Mouse (Mus musculus) ovary, adult 18-20 months (tissue): ENCODE measurements at regions not wholly inside any gene's neighbourhood (a gene's known extent, or its start where the extent isn't known, plus 50 kb on each side); places are given as distances from the start of the nearest gene placed in this dataset.

Experiments
- DNase-seq: peaks from one replicate; pipeline ENCODE4 v3.0.0; 2022; ENCODE audit warnings: low spot score, mixed read lengths

GRCm38 (mm10) chr3:42129821-42130560 is 387.6 kb downstream of the D3Ertd751e start:
- no peak for DNase-seq

- no peak for DNase-seq
These were observed 389.9 kb downstream of the D3Ertd751e start for GRCm38 (mm10) chr3:42132322-42132721.

DNA sequence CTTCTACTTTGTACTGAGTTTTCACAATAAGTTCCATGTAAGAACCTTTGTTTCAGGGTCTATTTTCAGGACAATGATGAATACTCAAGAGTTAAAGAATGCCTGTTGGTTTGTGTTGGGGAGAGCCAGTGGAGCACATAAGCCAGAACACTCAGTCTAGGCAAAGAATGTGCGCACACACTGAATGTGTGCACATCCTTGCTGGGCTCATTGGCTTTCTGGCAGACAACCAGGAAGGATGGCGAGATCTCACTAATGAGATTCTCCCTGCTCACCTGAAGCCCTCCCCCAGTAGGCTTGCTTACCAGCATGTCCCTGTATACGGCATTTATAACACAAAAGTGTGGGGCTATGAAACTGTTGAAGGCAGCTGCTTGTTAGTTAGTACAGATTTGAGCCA is 411.0 kb downstream of the D3Ertd751e start:
- DNase-seq = no peak

GRCm38 (mm10) chr3:42154909-42155308 is 412.5 kb downstream of the D3Ertd751e start:
- no peak for DNase-seq

DNA sequence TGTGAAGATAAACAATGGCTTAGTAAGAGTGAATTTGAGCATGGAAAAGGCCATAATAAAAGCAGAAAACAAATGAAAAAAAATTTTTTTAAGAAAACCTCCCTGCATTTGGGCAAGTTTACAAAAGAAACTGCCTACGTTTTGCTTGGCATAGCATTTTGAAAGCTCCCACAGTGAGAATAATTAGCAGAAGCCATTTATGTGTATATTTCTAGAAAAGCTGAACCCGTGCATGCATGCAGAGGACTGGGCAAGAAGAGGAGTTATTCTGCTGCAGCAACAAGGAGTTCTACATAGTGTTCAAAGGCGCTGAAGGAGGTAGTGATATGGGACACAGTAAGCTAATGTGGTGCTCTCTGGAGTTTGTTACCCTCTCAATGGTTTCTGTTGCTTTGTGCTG is 421.3 kb downstream of the D3Ertd751e start:
- DNase-seq = no peak

GRCm38 (mm10) chr3:42199206-42199605 is 456.8 kb downstream of the D3Ertd751e start:
- DNase-seq = no peak

GRCm38 (mm10) chr3:42201373-42201772 is 459.0 kb downstream of the D3Ertd751e start:
- no peak for DNase-seq

GRCm38 (mm10) chr3:42205640-42206039 is 463.2 kb downstream of the D3Ertd751e start:
- DNase-seq = no peak

GRCm38 (mm10) chr3:42211420-42211819 is 469.0 kb downstream of the D3Ertd751e start:
- no peak for DNase-seq

- no peak for DNase-seq
These were observed 470.0 kb downstream of the D3Ertd751e start for GRCm38 (mm10) chr3:42212456-42212855.

GRCm38 (mm10) chr3:42213163-42213562 is 470.8 kb downstream of the D3Ertd751e start:
- no peak for DNase-seq

DNA sequence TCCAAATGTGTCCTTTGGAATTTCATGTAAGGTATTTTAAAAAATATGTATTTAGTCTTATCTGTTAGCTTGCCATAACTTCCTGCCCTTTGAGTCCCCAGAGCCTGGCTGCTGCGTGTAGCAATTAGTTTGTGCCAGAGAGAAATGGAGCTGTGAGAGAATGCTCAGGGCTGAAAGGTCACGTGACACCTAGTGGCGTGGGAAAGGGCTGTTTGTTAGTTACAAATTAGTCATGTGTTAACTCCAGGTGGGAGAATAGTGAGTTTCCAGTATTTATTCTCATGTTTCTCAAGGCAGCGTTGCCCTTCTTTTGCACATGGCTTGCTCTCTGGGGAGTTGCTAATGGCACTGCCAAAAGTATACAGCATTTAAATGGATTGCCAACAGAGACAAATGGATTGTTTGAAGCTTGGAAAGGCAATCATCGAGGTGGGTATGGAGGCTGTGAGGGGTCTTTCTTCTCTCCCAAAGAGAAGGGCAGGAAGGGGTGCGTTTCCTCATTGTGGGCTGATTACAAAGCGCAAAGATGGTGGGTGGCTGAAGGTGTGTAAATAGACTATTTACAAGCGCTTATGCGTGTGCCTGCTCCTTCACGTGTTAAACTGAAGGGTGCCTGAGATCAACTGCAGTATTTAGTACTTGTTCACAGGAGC is 472.3 kb downstream of the D3Ertd751e start:
- no peak for DNase-seq

DNA sequence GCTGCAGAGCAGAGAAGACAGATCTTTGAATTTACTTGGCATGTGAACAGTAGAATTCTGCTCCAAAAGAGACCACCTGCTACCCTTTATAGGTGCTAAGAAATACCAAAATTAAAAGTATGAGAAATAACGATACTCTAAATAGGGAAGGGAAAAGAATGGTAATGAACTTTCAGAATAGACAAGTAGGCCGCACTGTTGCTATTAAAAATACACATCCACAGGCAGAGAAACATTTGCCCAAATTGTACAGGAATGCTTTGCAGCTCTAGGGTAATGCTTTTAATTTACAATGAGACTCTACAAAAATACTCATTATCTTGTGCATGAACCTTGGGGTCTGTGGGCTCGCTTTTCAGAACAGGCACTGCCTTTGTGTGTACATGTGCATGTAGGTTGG is 476.3 kb downstream of the D3Ertd751e start:
- DNase-seq = no peak

DNA sequence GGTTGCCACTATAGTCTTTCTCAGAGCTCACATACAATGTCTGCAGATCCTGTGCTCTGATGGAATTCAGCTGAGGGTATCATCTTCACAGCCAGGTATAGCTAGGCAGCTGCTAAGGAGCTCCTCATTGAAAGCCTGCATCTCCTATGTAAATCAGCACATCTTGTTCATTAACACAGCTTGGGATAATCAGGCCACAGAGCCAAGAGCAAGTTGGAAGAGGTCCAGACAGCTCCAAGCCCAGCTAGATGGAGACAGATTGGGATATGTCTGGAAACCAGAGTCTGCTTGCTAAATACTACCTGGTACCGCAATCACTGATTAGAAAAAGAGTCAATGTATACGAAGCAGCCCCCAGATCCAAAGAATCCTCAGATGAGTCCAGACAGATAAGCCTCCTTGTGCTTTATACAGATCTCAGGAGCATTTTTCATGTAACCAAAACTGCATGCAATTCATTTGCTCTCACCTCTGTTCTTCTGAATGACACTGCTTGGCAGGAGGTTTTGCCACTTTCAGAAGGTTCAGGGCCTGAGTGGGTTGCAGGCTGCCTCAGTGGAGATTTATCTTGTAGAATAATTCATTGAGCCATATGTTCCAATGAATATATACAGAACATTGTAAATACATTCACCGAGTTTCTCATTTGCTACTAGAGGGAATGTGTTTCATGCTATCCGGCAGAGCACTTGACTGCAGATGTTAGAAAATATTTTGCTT is 485.4 kb downstream of the D3Ertd751e start:
- no peak for DNase-seq

GRCm38 (mm10) chr3:42228399-42228755 is 486.0 kb downstream of the D3Ertd751e start:
- DNase-seq = no peak

- DNase-seq = no peak
These were observed 489.9 kb downstream of the D3Ertd751e start for GRCm38 (mm10) chr3:42232268-42232667.

DNA sequence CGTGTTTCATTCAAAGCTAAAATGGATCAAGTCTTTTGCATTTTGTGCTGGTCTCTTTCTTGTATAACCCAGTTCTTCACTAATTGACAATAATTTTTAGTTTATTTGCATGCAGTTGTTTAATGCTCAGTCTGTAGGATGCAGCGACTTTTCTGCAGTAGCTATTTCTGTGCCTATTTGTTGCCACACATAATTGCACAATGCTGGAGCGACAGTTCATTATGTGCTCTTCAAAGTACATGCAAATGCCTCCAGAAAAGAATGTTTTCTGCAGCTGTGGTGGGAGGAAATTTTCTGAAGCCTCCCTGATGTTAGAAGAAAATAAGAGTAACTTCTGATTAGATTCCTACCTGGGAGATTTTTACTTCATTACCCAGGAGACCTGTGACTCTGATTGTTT is 491.3 kb downstream of the D3Ertd751e start:
- DNase-seq = no peak

DNA sequence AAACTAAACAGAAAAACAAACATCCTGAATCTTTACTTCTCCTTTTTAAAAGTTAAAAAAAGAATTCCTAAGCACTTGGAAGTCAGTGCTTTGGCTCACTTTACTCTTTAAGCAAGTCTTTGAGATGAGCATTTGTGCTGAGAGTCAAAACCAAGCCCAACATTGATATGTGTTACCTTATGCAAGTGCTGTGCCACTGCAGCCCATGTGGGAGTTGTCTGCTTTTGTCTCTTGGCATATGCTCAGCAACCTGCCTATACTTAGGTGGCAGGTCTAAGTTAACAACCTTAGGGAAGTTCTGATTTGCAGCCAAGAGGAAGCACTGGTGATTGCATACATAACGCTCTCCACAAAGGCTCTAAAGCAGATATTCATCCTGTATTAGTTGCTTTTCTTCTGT is 493.1 kb downstream of the D3Ertd751e start:
- DNase-seq = no peak
